Mouse (Mus musculus): ENCODE measurements around the gene Selenos.

Gene Selenos

DNA sequence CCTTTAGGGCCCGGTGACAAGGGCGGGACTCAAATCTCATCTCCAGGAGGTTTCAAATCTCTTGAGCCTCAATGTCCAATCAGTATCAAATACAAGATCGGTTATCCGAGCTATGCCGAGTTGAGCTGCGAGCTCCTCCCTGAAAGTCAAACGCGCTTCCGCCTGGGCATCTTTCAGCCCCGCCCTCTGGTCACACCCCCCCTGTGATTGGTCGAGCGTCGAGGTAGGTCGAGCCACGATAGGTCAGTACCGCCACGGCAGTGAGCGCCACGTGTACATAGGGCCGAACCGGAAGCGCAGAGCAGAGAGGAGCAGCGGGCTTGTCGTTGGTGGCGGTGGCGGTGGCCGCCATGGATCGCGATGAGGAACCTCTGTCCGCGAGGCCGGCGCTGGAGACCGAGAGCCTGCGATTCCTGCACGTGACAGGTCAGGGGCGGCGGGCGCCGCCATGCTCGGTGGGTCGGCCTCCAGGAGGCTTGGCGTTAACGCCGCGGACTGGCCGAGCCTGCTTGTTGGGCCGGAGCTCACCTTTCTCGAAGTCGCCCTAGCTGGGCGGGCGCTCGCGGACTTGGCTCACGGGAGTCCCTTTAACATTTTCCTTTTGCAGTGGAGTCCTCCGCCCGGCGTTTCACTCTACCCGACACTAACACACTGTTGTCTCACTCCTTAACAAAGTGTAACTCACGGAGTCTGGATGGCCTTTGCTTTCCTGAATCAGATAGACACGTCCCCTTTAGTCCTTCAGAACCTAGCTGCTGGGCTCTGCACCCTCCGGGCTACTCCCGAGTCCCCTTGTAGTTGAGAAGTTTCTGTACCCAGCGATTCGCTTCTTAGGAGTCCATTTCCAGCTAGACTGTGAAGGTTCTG lies at the start of gene Selenos:
Gene Selenos, plus strand, starts transcription at position 286 of the 867 bp plus-strand sequence.
- in situ Hi-C loops (cut with MboI; ENCODE audit: low pct_unique_long_range_greater_than_20kb in 1 of 2, low sequenced_read_pairs in 2 of 2, unreplicated experiment in 1 of 2) = no loop called here

DNA sequence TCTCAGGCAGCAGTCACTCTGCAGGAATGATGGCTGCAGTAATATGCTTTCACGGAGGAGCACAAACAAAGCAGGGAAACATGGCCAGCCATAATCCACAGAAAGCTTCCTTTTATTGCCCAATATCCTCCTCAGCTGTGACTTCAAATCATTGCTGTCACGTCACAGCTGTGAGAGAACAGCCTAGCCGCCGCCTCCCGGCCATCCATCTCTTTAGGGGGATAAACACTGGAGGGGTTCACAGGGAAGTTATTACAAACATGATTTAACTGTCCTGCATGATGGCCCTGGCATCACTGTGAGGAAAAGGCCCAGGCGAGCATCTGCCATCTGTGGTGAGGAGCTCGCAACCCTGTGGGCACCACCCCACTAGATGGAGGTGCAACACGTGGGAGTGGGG lies 42.6 kb upstream of the Selenos start:
- in situ Hi-C loops (cut with MboI; ENCODE audit: low pct_unique_long_range_greater_than_20kb in 1 of 2, low sequenced_read_pairs in 2 of 2, unreplicated experiment in 1 of 2) = no loop called here

DNA sequence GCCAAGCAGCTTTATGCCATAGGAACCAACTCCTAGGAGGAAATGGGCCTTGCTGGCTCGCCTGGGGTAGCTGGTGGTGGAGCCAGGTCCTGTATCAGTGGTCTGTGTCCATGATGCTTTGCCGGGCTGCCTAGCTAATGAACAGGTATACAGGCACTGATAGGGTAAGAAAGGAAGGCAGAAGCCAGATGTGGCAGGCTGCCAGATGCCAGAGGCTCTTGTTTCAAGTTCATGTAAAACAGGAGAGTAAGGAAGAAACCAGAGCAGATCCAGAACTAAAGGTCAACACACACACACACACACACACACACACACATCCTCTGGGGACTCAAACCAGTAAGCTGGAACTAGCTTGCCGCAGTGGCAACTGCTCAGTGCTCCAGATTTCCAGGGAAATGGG lies 41.2 kb upstream of the Selenos start:
- in situ Hi-C loops (cut with MboI; ENCODE audit: low pct_unique_long_range_greater_than_20kb in 1 of 2, low sequenced_read_pairs in 2 of 2, unreplicated experiment in 1 of 2) = no loop called here

DNA sequence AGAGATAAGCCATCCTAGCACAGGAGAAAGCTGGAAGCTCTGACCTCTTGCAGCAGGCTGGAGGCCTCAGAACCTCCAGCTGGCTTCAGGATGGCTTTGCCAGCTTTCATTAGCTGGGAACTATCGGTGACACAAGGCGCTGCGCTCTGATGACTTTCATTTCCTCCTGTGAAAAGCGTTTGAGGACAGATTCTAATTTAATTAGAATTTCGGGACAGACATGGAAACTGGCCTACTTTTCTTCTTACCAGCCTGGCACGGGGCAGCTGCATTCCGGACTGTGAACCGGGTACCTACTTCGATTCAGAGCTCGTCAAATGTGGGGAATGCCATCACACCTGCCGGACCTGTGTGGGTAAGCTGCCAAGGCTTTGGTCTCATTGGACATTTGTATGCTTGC lies 40.7 kb upstream of the Selenos start:
- in situ Hi-C loops (cut with MboI; ENCODE audit: low pct_unique_long_range_greater_than_20kb in 1 of 2, low sequenced_read_pairs in 2 of 2, unreplicated experiment in 1 of 2) = no loop called here

DNA sequence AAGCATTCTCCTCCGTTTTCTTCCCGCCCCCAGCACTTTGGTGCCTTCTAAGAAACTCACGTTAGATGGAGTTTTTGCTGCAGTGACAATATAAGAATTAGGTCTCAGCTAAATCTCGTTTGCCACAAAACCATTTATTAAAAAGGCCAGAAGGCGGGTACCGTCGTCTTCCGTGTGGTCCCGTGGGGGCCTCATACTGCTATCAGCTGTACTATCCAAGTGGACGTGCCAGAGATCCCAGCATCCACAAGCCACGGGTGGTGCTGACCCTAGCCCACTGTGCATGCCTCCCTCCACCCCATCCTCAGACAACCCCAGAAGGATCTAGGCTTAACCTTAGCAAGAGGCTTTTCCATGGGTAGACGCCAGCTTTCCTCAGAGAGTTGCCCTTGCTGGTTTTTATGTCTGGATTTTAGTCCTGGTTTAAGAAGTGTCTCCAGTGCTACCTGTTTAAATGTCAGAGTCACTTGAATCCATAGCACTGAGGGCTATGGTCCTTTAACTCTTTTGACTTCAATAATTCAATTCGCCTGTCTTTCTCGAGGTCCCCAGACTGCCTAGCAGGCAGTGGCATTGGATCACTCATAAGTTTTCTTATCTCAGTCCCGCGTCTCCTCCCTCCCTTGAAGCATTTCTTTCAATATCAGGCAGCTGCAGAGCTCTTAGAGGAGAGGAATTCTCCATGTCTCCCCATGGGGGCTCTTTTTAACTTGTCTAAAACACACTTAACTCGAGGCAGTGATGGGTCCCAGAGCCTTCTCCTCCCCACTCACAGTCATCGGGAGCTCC lies 39.2 kb upstream of the Selenos start:
- in situ Hi-C loops (cut with MboI; ENCODE audit: low pct_unique_long_range_greater_than_20kb in 1 of 2, low sequenced_read_pairs in 2 of 2, unreplicated experiment in 1 of 2) = no loop called here

DNA sequence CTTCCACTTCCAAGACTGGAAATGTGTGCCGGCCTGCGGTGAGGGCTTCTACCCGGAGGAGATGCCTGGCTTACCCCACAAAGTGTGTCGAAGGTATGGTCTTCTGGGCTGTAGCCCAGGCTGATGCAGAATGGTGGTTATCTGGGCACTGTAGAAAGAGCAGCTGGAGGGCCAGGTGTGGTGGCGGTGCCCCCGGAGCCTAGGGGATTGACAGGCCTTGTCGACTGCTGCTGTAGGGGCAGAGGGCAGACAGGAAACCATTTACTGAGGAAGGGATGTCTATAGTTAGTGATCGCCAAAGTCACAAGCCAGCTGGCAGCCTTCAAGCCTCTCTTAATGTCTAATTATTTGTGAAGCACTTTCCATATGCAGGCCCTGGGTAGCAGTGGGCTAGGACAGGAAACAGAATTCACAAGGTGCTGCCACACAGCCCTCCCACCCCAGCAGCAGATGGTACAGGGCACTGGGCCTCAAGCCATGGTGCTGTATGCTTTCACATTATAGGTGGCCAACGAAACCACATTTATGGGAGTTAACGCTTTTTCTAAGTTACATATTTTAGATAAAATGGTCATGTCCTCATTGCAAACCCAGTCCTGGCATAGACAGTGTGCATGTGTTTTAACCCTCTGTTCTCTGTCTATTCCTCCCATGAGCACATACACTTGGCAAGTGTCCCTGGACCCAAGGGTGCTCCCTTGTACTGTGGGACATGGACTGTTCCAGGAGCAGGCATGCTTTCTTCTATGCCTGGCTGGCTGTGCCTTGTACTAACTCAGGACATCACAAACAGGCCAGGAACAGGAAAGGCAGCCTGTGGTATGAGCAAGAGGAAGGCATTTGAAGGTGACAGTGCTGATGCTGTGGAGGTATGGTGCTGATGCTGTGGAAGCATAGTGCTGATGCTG lies 35.6 kb upstream of the Selenos start, which contains the start of gene Gm45213:
Gene Gm45213, plus strand, starts transcription at position 51 of the 908 bp plus-strand sequence.
- in situ Hi-C loops (cut with MboI; ENCODE audit: low pct_unique_long_range_greater_than_20kb in 1 of 2, low sequenced_read_pairs in 2 of 2, unreplicated experiment in 1 of 2) = no loop called here

DNA sequence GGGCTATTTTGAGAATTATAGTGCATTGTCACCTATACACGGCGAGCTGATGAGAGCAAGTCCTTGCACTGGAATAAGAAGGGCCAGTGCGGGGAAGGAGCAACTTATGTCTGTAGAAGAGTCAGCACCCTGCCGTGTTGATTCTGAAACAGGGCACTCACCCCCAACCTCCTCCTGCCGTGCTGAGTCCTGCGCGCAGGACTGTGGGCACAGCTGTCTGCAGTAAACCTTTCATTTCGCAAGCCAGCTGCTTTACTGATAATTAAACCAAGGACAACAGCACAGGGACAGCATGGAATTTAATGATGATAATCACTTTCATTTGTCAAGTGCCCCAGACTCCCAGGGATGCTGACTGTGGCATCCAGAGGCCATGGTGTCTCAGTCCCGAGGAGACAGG lies 34.8 kb upstream of the Selenos start:
- in situ Hi-C loops (cut with MboI; ENCODE audit: low pct_unique_long_range_greater_than_20kb in 1 of 2, low sequenced_read_pairs in 2 of 2, unreplicated experiment in 1 of 2) = no loop called here

DNA sequence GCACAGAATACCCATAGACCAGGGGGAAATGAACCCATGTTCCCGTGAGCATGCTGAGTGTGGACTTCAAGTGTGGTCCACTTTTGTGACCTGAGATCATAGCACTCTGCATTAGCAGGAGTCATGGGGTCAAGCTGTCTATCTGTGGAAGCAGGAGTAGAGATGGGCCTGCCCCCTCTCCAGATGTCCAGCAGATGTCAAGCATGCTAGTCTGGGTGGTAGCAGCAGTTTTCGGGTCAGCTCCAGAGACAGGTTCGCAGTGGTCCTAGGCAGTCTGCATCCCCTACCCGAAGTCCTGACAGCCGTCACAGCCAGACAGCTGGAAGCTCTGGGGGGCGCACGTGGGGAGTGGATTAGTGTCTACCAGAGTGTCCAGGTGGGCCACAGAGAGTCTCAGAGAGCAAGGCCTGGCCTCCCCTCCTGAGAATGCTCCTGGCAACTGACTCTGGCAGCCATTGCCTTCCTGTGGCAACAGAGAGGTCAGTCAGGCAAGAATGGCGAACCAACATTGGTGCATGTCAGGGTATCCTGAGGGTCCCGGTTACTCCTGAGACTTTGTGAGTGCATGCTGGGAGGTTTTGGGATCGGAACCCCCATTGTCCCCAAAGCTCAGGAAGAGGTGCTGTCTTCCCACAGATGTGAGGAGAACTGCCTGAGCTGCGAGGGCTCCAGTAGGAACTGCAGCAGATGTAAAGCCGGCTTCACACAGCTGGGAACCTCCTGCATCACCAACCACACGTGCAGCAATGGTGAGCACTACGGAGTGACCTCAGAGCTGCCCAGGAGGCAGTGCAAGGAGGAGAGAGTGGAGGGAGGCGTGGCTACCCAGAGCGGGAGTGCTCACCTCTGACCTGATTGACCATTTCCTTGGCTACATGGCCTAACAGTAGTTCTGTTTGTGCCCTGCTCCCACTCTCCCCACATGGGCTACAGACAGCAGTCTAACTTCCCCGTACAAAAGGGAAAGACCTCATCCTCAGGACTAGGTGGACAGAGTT lies 32.2 kb upstream of the Selenos start:
- in situ Hi-C loops (cut with MboI; ENCODE audit: low pct_unique_long_range_greater_than_20kb in 1 of 2, low sequenced_read_pairs in 2 of 2, unreplicated experiment in 1 of 2) = no loop called here

DNA sequence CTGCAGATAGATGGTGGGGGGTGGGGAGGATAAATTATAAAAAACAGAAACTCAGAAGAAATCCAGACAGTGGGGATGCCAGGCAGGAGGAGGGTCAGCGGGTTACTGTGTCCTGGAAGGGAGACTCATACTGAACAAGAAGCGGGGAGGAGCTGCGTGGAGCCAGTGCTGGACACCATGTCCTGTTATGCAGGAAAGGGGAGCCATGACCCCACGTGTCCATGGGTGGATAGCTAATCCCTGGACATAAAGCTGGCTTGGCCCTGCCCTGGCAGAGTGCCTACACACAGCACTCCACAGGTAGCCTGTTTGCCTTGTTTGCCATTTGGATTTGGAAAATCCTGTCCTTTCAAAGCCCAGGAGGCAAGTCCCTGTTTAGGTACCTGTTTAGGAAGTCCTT lies 31.5 kb upstream of the Selenos start:
- in situ Hi-C loops (cut with MboI; ENCODE audit: low pct_unique_long_range_greater_than_20kb in 1 of 2, low sequenced_read_pairs in 2 of 2, unreplicated experiment in 1 of 2) = no loop called here

DNA sequence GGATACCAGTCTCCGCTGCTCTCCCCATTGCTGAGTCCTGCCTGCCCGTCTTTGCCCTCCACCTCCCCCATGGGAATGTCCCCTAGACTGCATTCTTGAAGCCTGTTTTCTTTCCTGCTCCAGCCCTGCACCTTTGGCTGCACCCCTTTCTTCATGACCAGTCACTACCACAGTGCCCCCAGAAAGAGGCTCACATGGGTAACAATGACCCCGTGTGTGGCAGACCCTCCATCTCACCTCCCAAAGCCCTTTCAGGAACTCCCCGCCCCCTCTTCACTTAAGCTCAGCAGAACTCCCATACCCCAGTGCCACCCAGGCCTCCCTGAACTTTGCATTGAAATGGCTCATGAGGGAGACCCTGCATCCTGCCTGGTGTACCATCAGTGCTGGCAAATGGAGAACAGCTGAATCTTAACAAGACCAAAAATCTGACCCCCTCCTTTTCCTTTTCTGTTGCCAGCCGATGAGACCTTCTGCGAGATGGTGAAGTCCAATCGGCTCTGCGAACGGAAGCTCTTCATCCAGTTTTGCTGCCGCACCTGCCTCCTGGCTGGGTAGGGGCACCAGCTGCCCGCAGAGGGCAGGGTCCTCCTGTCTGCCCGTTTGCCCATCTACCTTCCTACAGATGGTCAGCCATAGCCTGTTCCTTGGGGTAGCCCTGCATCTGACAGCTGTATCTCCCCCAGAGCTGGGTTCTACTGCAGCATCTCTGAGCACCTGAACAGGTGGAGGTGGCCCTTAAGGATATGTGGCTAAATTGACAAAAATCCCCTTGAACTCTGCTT lies 30.8 kb upstream of the Selenos start:
- in situ Hi-C loops (cut with MboI; ENCODE audit: low pct_unique_long_range_greater_than_20kb in 1 of 2, low sequenced_read_pairs in 2 of 2, unreplicated experiment in 1 of 2) = no loop called here

DNA sequence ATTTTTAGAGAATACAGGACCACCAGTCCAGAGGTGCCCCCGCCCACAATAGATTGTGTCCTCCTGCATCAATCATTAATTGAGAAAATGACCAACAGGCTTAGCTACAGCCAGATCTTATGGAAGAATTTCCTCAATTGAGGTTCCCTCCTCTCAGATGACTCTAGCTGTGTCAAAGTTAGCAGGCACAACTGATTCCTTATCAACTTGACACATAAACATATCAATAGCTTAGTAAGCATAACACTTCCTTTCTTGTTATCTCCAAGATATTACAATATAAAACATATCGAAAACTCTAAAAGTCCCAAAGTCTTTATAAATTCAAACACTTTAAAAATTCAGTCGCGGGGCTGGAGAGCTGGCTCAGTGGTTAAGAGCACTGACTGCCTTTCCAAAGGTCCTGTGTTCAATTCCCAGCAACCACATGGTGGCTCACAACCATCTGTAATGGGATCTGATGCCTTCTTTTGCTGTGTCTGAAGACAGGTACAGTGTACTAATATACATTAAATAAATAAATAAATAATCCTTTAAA lies 25.4 kb upstream of the Selenos start:
- in situ Hi-C loops (cut with MboI; ENCODE audit: low pct_unique_long_range_greater_than_20kb in 1 of 2, low sequenced_read_pairs in 2 of 2, unreplicated experiment in 1 of 2) = loop anchor here (10.0 kb wide), 3 partner anchors 229 to 349 kb away; no protein-coding TSS in a partner anchor

DNA sequence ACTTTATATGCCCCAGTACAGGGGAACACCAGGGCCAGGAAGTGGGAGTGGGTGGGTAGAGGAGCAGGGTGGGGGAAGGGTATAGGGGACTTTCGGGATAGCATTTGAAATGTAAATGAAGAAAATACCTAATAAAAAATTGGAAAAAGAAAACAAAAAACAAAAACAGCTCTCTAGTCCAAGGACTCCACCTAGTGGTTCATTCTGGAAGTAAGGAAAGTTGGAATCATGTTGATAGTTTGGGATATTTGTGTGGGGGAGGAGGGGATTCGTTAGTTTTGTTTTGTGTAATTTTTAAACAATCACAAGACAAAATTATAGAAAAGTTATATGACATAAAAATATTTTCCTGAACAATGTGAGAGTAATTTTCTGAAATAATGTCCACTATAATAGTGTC lies 24.1 kb upstream of the Selenos start:
- in situ Hi-C loops (cut with MboI; ENCODE audit: low pct_unique_long_range_greater_than_20kb in 1 of 2, low sequenced_read_pairs in 2 of 2, unreplicated experiment in 1 of 2) = loop anchor here (10.0 kb wide), 3 partner anchors 231 to 351 kb away; no protein-coding TSS in a partner anchor

DNA sequence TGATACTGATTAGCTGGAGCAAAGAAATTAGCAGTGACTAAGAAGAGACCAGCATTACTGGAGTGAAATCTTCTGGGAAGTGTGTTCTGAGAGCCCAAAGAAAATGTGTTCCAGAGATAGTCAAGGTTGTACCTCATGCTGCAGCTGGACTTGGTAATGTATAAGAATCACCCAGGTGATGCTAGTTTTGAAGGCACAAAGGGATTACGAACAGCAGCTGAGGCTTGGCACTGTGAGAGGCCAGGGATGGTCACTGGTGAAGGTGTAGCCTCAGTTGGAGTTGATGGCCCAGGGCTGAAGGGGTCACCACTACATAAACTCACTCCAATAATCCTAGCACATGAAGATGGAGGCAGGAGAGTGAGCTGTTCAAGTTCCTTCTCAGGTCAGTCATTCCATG lies 20.7 kb upstream of the Selenos start, which contains the start of gene Snrpa1:
Gene Snrpa1, plus strand, starts transcription at position 301 of the 400 bp plus-strand sequence.
- in situ Hi-C loops (cut with MboI; ENCODE audit: low pct_unique_long_range_greater_than_20kb in 1 of 2, low sequenced_read_pairs in 2 of 2, unreplicated experiment in 1 of 2) = loop anchor here (10.0 kb wide), 3 partner anchors 234 to 354 kb away; no protein-coding TSS in a partner anchor

DNA sequence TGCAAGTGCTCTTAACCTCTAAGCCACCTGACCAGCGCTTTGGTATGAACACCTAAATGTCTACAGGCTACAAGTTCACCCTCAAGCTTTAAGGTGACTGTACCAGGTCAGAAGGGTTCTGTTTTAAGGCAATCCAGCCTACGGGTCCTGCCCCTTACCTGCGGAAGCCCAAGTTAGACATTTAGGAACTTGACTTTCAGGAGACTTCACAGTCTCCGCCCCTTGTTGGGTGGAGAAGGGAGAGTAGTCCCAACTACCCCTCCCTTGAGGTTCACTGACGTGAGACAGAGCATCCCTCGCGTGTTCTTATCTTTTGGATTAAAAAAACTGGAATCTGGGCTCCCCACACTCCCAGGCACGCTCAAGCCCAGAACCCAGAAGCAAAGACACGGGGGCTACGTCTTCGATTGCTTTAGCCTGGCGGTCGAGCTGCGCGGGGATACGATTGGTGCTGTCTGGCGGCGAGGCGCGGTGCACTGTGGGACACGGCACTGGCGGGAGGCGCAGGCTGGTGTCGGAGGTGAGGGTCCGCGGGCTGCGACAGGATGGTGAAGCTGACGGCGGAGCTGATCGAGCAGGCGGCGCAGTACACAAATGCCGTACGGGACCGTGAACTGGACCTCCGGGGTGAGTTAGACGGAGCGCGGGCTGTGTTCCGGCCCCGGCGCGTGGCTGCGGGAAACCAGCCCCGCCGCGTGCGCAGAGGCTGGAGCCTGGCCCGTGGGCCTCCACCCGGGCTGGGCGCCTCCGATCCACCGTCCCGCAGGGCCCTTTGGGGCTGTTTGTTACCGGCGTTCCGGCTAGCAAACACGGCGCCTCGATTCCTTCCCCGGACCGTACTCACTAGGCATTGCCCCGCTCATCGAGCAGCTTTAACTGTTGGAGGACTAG lies 19.1 kb upstream of the Selenos start:
- in situ Hi-C loops (cut with MboI; ENCODE audit: low pct_unique_long_range_greater_than_20kb in 1 of 2, low sequenced_read_pairs in 2 of 2, unreplicated experiment in 1 of 2) = no loop called here

DNA sequence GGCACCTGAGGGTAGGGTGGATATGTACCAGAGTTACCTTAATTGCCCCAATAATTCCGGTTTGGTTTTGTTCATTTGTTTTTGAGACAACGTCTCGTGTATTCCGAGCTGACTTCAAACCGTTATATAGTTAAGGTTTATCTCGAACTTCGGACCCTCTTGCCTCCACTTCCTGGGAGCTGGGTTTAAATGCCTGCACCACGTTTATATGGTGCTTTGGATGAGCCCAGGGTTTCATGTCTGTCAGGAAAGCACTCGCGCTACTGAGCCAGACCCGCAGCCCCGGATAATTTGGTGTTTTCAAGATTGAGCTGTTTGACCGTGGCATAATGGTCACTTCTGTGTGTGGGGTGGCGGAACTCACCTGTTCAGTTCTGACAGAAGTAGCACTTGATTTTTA lies 18.4 kb upstream of the Selenos start:
- in situ Hi-C loops (cut with MboI; ENCODE audit: low pct_unique_long_range_greater_than_20kb in 1 of 2, low sequenced_read_pairs in 2 of 2, unreplicated experiment in 1 of 2) = no loop called here

Measured in mouse embryonic stem cell (cell line).